Mouse (Mus musculus) cortical plate, adult 2 months (tissue): Measurements from ENCODE around the gene Cmas. TPM values are rescaled to one million over a fixed set of nuclear protein-coding genes. Genes with fewer than 3 reads are reported as not detected.

Experiments used
- H3K27ac ChIP-seq: fragments of 200-500 bp; 2 replicates; pipeline ENCODE4 v1.5.1; 2012; ENCODE audit warnings: low read length, control low read depth, inconsistent platforms; ENCODE audit not compliant: insufficient read depth
- H3K4me1 ChIP-seq: fragments of 200-500 bp; 2 replicates; pipeline ENCODE4 v1.6.1; 2011; ENCODE audit warnings: low read length; ENCODE audit not compliant: control insufficient read depth, insufficient read depth
- H3K4me3 ChIP-seq: fragments of 200-500 bp; 2 replicates; pipeline ENCODE4 v1.5.1; 2011; ENCODE audit warnings: mild to moderate bottlenecking, low read length, control low read depth; ENCODE audit not compliant: insufficient read depth
- CTCF ChIP-seq: fragments of 200-500 bp; IDR thresholded peaks from 2 replicates; pipeline ENCODE4 v1.5.1; 2011; ENCODE audit warnings: mild to moderate bottlenecking, control low read depth, low read length; ENCODE audit not compliant: insufficient read depth; ENCODE audit errors: extremely low read depth
- POLR2A ChIP-seq: fragments of 200-500 bp; IDR thresholded peaks from 2 replicates; pipeline ENCODE4 v1.6.1; 2011; ENCODE audit warnings: mild to moderate bottlenecking, low read length, control low read depth; ENCODE audit not compliant: insufficient read depth; ENCODE audit errors: extremely low read depth
- polyA plus RNA-seq: library from polyadenylated mRNA; depleted of rRNA; stranded (reverse); fragments of >200 nt; gene quantifications from 2 replicates; pipeline ENCODE4 v1.2.3, GENCODE M21; 2012

Cmas gene
- polyA plus RNA-seq, 1 experiment = 88.2 TPM

GRCm38 (mm10) chr6:142788042-142788987 lies 31.8 kb downstream of the Cmas start:
- H3K27ac ChIP-seq = no peak overlapping the region
- no peak for TF ChIP-seq POLR2A
- no peak for TF ChIP-seq CTCF
- no peaks in the 10 kb centered on the region for H3K4me1 ChIP-seq
- no peak overlapping the region for H3K4me3 ChIP-seq

GRCm38 (mm10) chr6:142789736-142790135 lies 33.2 kb downstream of the Cmas start:
- no peak overlapping the region for H3K27ac ChIP-seq
- H3K4me1 ChIP-seq = no peaks in the 10 kb centered on the region
- no peak overlapping the region for H3K4me3 ChIP-seq
- no peak for TF ChIP-seq POLR2A
- no peak for TF ChIP-seq CTCF

- Histone ChIP-seq H3K4me1 (no peaks in the 10 kb centered on the region), H3K4me3 (no peak overlapping the region), H3K27ac (no peak overlapping the region)
- no peak for TF ChIP-seq POLR2A
Measured at GRCm38 (mm10) chr6:142792241-142792968, 35.9 kb downstream of the Cmas start.

GRCm38 (mm10) chr6:142793468-142793867 lies 37.0 kb downstream of the Cmas start:
- H3K4me3 ChIP-seq = no peak overlapping the region
- H3K4me1 ChIP-seq = no peaks in the 10 kb centered on the region
- TF ChIP-seq POLR2A = no peak
- TF ChIP-seq CTCF = no peak
- H3K27ac ChIP-seq = no peak overlapping the region

- H3K27ac ChIP-seq = no peak overlapping the region
- TF ChIP-seq POLR2A = no peak
- TF ChIP-seq CTCF = no peak
- H3K4me3 ChIP-seq = no peak overlapping the region
- no peaks in the 10 kb centered on the region for H3K4me1 ChIP-seq
Measured at GRCm38 (mm10) chr6:142795087-142795486, 38.6 kb downstream of the Cmas start.

- TF ChIP-seq POLR2A = no peak
- no peak for TF ChIP-seq CTCF
- Histone ChIP-seq H3K4me1 (no peaks in the 10 kb centered on the region), H3K4me3 (no peak overlapping the region), H3K27ac (no peak overlapping the region)
Measured at GRCm38 (mm10) chr6:142795655-142796441, 39.4 kb downstream of the Cmas start.

GRCm38 (mm10) chr6:142797996-142798395 lies 41.5 kb downstream of the Cmas start:
- no peak overlapping the region for H3K27ac ChIP-seq
- no peak overlapping the region for H3K4me3 ChIP-seq
- no peak for TF ChIP-seq CTCF
- TF ChIP-seq POLR2A = no peak
- H3K4me1 ChIP-seq = no peaks in the 10 kb centered on the region

- Histone ChIP-seq H3K4me1 (no peaks in the 10 kb centered on the region), H3K4me3 (no peak overlapping the region), H3K27ac (no peak overlapping the region)
- TF ChIP-seq POLR2A (no peak), CTCF (no peak)
Measured at GRCm38 (mm10) chr6:142798837-142799236, 42.4 kb downstream of the Cmas start.

GRCm38 (mm10) chr6:142799704-142800374 lies 43.4 kb downstream of the Cmas start:
- no peak overlapping the region for H3K4me3 ChIP-seq
- no peaks in the 10 kb centered on the region for H3K4me1 ChIP-seq
- no peak overlapping the region for H3K27ac ChIP-seq
- TF ChIP-seq CTCF (no peak), POLR2A (no peak)
